Mouse (Mus musculus) hindbrain, embryonic 14.5 days (tissue): ENCODE data around the gene Trpc6. TPM values are rescaled to one million over a fixed set of nuclear protein-coding genes. Genes with fewer than 3 reads are reported as not detected.

ENCODE experiments used
- ATAC-seq: fragments of 200-750 bp; cut with Nextera tagmentation; 2 replicates; pipeline ENCODE4 v1.8.0; 2017; ENCODE audit warnings: moderate number of reproducible peaks, mild to moderate bottlenecking, moderate TSS enrichment, moderate library complexity; ENCODE audit not compliant: low FRiP score
- DNase-seq: peaks from one replicate; pipeline ENCODE4 v3.0.0-alpha.2; 2015; ENCODE audit warnings: low spot score
- H3K27ac ChIP-seq: fragments of 300-500 bp; sonication (generic); 2 replicates; pipeline ENCODE4 v1.5.1; 2014; ENCODE audit warnings: mild to moderate bottlenecking, moderate library complexity
- H3K27me3 ChIP-seq: fragments of 300-500 bp; sonication (generic); 2 replicates; pipeline ENCODE4 v1.6.1; 2014; ENCODE audit warnings: mild to moderate bottlenecking, low read length, mixed read lengths; ENCODE audit not compliant: control insufficient read depth, insufficient read depth
- H3K36me3 ChIP-seq: fragments of 300-500 bp; sonication (generic); replicated peaks from 2 replicates; pipeline ENCODE4 v1.6.1; 2014; ENCODE audit not compliant: control insufficient read depth, insufficient read depth
- H3K4me1 ChIP-seq: fragments of 300-500 bp; sonication (generic); replicated peaks from 2 replicates; pipeline ENCODE4 v1.6.1; 2014; ENCODE audit warnings: antibody characterized with exemption, low read length, mixed read lengths; ENCODE audit not compliant: control insufficient read depth, insufficient read depth
- H3K4me2 ChIP-seq: fragments of 300-500 bp; sonication (generic); replicated peaks from 2 replicates; pipeline ENCODE4 v1.6.1; 2014; ENCODE audit warnings: mild to moderate bottlenecking, moderate library complexity
- H3K4me3 ChIP-seq: fragments of 300-500 bp; sonication (generic); replicated peaks from 2 replicates; pipeline ENCODE4 v1.5.1; 2014; ENCODE audit warnings: mild to moderate bottlenecking, low read length
- H3K9ac ChIP-seq: fragments of 300-500 bp; sonication (generic); 2 replicates; pipeline ENCODE4 v1.6.1; 2014
- H3K9me3 ChIP-seq: fragments of 300-500 bp; sonication (generic); 2 replicates; pipeline ENCODE4 v1.6.1; 2016; ENCODE audit warnings: low read length; ENCODE audit not compliant: control insufficient read depth
- WGBS: fragments of 180-500 bp; shearing (Covaris S2); extraction: QIAGEN DNeasy Blood & Tissue Kit; methylation state at CpG from one replicate; pipeline ENCODE4 v1.1.7; 2014; 5-methylcytosine and 5-hydroxymethylcytosine counted together
- polyA plus RNA-seq: library from polyadenylated mRNA; unstranded; fragments of >200 nt; fragmentation: Nextera tagmentation; extraction: Ambion mirVana; gene quantifications from 2 replicates; pipeline ENCODE4 v1.2.1, GENCODE M21; 2014

Gene Trpc6
- polyA plus RNA-seq: 0.60 and 0.67 TPM in 2 replicates

GRCm38 (mm10) chr9:8544041-8544794 is at the start of gene Trpc6:
TSS of gene Trpc6 (plus strand) at chr9:8544142.
- H3K4me2 ChIP-seq: peak within 1 kb of the TSS; percentile 98
- H3K9ac ChIP-seq: peak within 1 kb of the TSS; percentile 69
- H3K36me3 ChIP-seq: no peaks in the 10 kb centered on the region
- H3K27ac ChIP-seq: no peak within 1 kb of the TSS
- no peak for DNase-seq
- H3K4me3 ChIP-seq: peak within 1 kb of the TSS; percentile 54
- H3K27me3 ChIP-seq: peaks cover 12% of the 10 kb centered on the region; the same call in 1 of the 2 replicates
- H3K4me1 ChIP-seq: 0 out of 2 replicates have a peak, but pooled peaks cover 3% of the 10 kb centered on the region
- WGBS: under 1% methylated on average over 44 of the region's 44 CpGs
- no peaks in the 10 kb centered on the region for H3K9me3 ChIP-seq
- peak; percentile 91 for ATAC-seq

GRCm38 (mm10) chr9:8520911-8521310 is 23.0 kb upstream of the Trpc6 start:
- no peaks in the 10 kb centered on the region for H3K9me3 ChIP-seq

GRCm38 (mm10) chr9:8533670-8534069 is 10.3 kb upstream of the Trpc6 start:
- H3K27me3 ChIP-seq: no peaks in the 10 kb centered on the region
- 84% methylated on average over 1 of the region's 1 CpGs for WGBS
- no peaks in the 10 kb centered on the region for H3K36me3 ChIP-seq
- no peak overlapping the region for H3K9ac ChIP-seq
- ATAC-seq: no peak
- H3K4me2 ChIP-seq: no peak overlapping the region
- no peak for DNase-seq
- no peaks in the 10 kb centered on the region for H3K4me1 ChIP-seq
- H3K9me3 ChIP-seq: no peaks in the 10 kb centered on the region
- H3K27ac ChIP-seq: no peak overlapping the region
- H3K4me3 ChIP-seq: no peak overlapping the region

More at GRCm38 (mm10) chr9:8520911-8521310, 23.0 kb upstream of the Trpc6 start:
- H3K36me3 ChIP-seq: no peaks in the 10 kb centered on the region
- ATAC-seq (no peak), DNase-seq (no peak)
- H3K4me2 ChIP-seq: no peak overlapping the region
- H3K4me1 ChIP-seq: no peaks in the 10 kb centered on the region
- no peak overlapping the region for H3K9ac ChIP-seq
- H3K27ac ChIP-seq: no peak overlapping the region
- no peaks in the 10 kb centered on the region for H3K27me3 ChIP-seq
- no peak overlapping the region for H3K4me3 ChIP-seq

- Histone ChIP-seq H3K9ac (no peak overlapping the region), H3K36me3 (no peaks in the 10 kb centered on the region), H3K4me3 (no peak overlapping the region), H3K27me3 (peaks cover 12% of the 10 kb centered on the region; the same call in 1 of the 2 replicates), H3K9me3 (no peaks in the 10 kb centered on the region), H3K4me1 (0 out of 2 replicates have a peak, but pooled peaks cover 3% of the 10 kb centered on the region), H3K4me2 (no peak overlapping the region), H3K27ac (no peak overlapping the region)
- ATAC-seq (no peak), DNase-seq (no peak)
- 75% methylated on average over 2 of the region's 2 CpGs for WGBS
Observed at GRCm38 (mm10) chr9:8545236-8545635, 1.3 kb downstream of the Trpc6 start.

DNA sequence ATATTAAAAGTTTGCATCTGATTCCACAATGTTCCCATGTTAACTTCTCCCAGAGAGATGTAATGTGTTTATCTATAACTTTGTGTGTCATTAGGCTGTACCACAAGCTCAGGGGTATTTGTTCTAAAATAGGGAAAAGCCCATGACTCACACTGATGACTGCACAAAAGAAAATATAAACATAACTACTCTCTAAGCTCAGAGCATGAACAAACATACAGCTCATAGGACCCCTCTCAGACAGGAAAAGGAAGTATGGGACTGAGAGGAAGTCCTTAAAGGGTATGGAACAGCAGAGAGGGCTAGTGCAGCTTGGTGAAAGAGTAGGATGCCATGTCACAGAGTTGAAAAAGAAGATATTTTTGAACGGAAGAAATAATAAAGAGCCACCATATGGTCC is 14.6 kb downstream of the Trpc6 start:
- no peaks in the 10 kb centered on the region for H3K27me3 ChIP-seq
- H3K27ac ChIP-seq: no peak overlapping the region
- no peak overlapping the region for H3K4me2 ChIP-seq
- no peak overlapping the region for H3K9ac ChIP-seq
- H3K4me1 ChIP-seq: no peaks in the 10 kb centered on the region
- no peak for ATAC-seq
- H3K36me3 ChIP-seq: no peaks in the 10 kb centered on the region
- WGBS: 85% methylated on average over 1 of the region's 1 CpGs
- no peak overlapping the region for H3K4me3 ChIP-seq
- no peaks in the 10 kb centered on the region for H3K9me3 ChIP-seq
- peak; percentile 19 for DNase-seq

DNA sequence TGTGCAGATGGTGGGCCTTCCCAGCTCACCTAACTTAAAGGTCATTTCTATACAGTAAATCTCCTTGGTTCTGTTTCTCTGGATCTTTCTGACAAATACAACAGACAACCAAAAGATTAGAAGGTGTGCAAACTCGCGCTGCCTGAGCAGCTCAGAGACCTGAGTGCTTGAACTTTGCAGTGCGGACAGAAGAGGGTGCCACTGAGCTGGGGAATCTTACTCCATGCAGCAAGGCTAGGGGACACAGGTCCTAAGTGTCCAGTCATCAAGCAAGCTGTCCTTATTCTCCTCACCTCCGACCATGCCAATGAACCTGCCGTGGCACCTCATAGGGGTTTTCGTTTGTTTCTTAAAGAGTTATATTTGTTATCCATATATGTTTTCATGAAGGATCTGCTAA is 48.7 kb downstream of the Trpc6 start:
- H3K27ac ChIP-seq: no peak overlapping the region
- ATAC-seq (no peak), DNase-seq (no peak)
- H3K4me2 ChIP-seq: no peak overlapping the region
- no peaks in the 10 kb centered on the region for H3K4me1 ChIP-seq
- H3K36me3 ChIP-seq: no peaks in the 10 kb centered on the region
- H3K4me3 ChIP-seq: no peak overlapping the region
- H3K9me3 ChIP-seq: no peaks in the 10 kb centered on the region
- H3K9ac ChIP-seq: no peak overlapping the region
- H3K27me3 ChIP-seq: no peaks in the 10 kb centered on the region
- WGBS: 60% methylated on average over 6 of the region's 6 CpGs

- Histone ChIP-seq H3K27ac (no peak overlapping the region), H3K36me3 (no peaks in the 10 kb centered on the region), H3K9ac (no peak overlapping the region), H3K4me1 (no peaks in the 10 kb centered on the region), H3K27me3 (no peaks in the 10 kb centered on the region), H3K4me3 (no peak overlapping the region), H3K9me3 (no peaks in the 10 kb centered on the region), H3K4me2 (no peak overlapping the region)
- ATAC-seq (no peak), DNase-seq (no peak)
- WGBS: 43% methylated on average over 1 of the region's 1 CpGs
Observed at GRCm38 (mm10) chr9:8597089-8597488, 53.1 kb downstream of the Trpc6 start.

GRCm38 (mm10) chr9:8606816-8607491 is 63.0 kb downstream of the Trpc6 start:
- Histone ChIP-seq H3K9ac (no peak overlapping the region), H3K4me2 (no peak overlapping the region), H3K4me1 (no peaks in the 10 kb centered on the region), H3K27me3 (no peaks in the 10 kb centered on the region), H3K27ac (no peak overlapping the region), H3K4me3 (no peak overlapping the region), H3K9me3 (no peaks in the 10 kb centered on the region), H3K36me3 (no peaks in the 10 kb centered on the region)
- ATAC-seq: no peak
- no peak for DNase-seq

DNA sequence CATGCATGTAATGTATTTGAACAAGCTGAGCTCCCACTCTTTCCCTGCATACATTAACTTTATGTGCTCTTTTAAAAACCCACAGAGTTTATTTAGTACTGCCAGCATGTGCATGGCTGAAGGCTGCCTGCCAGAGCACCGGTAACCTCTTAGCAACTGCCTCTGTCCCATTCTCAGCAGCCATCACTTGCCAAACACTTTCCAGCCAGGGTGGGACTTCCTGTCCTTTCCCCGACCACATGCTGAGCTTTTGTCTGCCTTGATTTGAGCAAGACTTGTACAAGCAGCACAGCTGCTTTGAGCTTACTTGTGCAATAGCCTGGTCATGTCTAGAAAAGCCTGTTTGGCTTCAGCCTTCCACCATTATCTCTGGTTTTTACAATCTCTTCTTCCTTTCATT is 90.4 kb downstream of the Trpc6 start:
- Histone ChIP-seq H3K4me1 (no peaks in the 10 kb centered on the region), H3K4me3 (no peak overlapping the region), H3K9ac (no peak overlapping the region), H3K36me3 (no peaks in the 10 kb centered on the region), H3K9me3 (no peaks in the 10 kb centered on the region), H3K27ac (no peak overlapping the region), H3K4me2 (no peak overlapping the region), H3K27me3 (no peaks in the 10 kb centered on the region)
- peak; percentile 45 for DNase-seq
- ATAC-seq: peak; percentile 71; the same call in 1 of the 2 replicates
- 43% methylated on average over 2 of the region's 2 CpGs for WGBS
